Mouse (Mus musculus) urinary bladder, postnatal 14 days (tissue): ENCODE measurements around the gene Lbh.

Source experiments
- DNase-seq: peaks from one replicate; pipeline ENCODE4 v3.0.0; 2021; ENCODE audit warnings: low spot score

Gene Lbh

DNA sequence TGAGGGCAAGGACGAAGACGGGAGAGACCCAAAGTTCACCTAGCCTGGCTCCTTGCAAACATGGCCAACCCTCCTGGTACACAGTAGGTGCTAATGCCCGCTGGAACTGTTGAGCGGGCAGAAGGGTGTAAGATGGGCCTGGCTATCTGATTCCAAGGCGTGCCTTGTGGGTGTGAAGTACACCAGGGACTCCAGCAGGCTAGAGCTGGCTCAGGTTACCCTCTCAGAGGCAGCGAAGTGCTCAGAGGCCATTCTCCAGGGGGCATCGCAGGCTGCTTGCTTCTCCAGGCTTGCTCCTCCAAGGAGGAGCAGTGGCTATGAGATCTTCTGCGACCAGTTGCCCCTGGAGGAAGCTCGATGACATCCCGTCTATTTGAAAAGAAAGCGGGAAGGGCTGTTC is 6.8 kb upstream of the Lbh start:
- no peak for DNase-seq

DNA sequence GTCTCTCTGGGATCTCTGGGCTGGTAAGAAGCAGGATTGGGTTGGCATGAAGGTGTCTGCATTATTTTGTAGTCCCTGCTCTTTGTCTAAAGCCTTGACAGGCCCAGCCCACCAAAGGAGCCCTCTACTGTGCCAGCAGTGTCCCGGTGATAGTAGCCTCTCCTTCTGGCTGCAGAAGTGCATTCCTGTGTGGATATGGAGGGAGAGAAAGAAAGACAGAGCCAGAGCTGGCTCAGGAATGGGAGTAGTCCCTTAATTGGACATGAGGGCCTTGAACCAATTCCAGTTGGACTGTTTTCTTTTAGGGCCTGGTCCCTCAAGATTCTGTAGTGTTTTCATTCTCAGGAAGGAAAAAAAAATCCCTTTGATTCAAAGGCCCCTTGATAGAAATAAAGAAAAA is 6.4 kb upstream of the Lbh start:
- no peak for DNase-seq

DNA sequence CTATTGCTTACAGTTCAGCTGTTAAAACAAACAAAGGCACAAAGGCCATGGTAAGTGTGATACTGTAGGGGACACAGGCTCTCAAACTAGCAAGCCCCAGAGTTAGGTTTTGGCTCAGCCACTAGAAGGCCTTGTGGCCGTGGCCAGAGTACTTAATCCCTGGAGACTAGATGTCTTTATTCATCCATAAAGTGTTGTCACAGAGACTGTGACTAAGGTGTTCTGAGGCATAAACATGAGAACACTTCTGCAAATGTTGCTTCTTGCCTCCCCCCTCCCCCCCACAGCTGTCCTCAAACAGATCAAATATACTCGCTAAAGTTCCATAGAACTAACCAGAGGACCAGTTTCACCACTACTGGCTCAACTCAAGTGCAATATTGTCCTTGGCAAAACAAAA is 4.0 kb upstream of the Lbh start:
- no peak for DNase-seq

DNA sequence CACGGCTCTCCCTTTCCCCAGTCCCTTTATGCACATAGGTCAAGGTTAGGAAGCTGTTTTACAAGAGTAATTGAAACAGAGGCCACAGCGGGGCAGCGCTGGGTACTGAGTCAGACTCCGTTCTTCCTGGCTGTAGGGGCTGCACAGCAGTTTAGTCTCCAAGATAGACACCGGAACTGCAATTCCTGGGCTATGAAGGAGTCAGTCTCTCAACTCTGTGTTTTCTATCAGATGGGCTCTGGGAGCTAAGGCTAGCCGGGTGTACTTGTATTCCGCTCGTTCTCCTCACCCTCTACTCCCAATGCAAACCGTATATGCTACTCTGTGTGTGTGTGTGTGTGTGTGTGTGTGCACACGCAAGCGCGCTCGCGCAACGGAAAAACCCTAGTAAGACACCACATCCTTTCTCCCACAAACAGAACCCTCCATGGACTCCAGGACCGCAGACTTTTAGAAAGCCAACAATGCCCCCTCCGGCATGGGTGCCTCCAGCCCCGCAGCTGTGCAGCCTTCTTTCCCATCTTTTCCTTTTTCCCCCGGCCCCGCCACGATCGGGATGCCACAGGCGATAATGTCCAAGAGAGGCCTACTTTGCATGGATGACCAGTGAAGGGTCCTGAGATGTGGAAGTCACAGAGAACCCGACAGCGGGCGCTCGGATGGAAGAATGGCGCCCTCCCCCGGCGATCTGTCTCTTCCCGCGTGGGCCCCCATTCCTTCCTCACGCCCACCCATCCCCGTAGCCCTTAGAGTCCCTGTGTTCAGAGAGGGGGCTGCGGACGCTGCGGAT is 669 bp upstream of the Lbh start:
- DNase-seq = peak; percentile 65

- peak; percentile 43 for DNase-seq
These were observed 751 bp downstream of the Lbh start for GRCm38 (mm10) chr17:72918571-72919541.

DNA sequence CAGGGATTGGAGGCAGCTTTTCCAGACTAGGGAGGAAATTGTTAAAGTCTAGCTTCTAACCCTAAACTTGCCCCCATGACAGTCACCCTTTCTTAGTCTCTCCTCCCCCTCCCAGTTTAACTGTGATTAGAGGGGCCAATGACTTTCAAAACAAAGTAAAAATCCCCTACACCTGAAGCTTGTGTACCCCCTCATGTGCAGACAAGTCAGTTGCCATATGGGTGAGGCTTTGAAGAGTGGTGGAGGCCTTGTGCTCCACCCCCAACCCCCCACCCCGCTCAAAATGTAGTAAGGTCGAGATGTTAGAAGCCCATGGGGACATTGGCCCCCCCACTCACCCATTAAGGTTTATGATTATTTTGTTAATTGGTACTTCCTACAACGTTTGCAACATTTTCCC is 1.5 kb downstream of the Lbh start:
- no peak for DNase-seq

DNA sequence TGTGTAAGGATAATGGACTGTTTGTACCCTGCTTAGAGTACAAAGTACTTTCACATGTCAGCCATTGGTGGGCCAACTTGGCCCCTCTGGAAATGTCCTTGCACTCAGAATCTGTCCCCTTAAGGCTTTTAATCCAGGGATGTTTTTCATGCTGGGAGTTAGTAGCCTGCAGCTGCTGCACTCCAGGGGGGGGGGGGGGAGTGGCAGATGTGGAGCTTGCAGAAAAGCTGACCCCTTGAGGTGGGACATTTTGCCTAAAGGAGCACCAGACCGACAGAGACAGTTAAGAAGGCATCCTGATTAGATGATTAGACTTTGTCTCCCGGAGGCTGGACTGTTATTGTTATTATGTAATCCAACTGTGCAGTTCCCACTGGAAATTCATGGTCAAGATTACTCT is 2.3 kb downstream of the Lbh start:
- no peak for DNase-seq

GRCm38 (mm10) chr17:72920971-72921370 is 2.9 kb downstream of the Lbh start:
- DNase-seq = no peak

GRCm38 (mm10) chr17:72922206-72922605 is 4.1 kb downstream of the Lbh start:
- no peak for DNase-seq

GRCm38 (mm10) chr17:72923283-72923682 is 5.2 kb downstream of the Lbh start:
- no peak for DNase-seq

GRCm38 (mm10) chr17:72924295-72924694 is 6.2 kb downstream of the Lbh start:
- DNase-seq = no peak

GRCm38 (mm10) chr17:72925111-72925510 is 7.0 kb downstream of the Lbh start:
- no peak for DNase-seq

- DNase-seq = no peak
These were observed 7.9 kb downstream of the Lbh start for GRCm38 (mm10) chr17:72925804-72926617.

GRCm38 (mm10) chr17:72926994-72927393 is 8.9 kb downstream of the Lbh start:
- DNase-seq = no peak

- DNase-seq = no peak
These were observed 15.0 kb downstream of the Lbh start for GRCm38 (mm10) chr17:72933116-72933515.

- no peak for DNase-seq
These were observed 16.0 kb downstream of the Lbh start for GRCm38 (mm10) chr17:72934146-72934545.

DNA sequence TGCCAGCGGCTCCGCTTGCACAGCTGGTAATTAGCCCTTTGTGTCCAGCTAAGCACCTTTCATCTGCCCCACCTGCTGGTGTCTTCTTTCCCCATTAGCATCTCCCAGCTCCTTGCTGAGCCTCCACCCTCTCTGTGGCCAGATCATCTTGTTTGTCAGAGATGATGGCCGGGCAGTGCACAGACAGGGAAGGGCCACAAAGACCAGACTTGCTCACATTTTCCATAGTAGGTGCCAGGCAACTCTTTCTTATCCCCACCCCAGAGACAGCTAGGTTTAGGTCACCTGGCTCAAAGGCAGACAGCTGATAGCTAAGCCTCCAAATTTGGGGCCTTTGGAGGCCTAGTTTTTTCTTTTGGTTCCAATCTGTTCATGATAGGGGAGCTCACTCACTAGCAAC is 16.5 kb downstream of the Lbh start:
- DNase-seq = no peak

GRCm38 (mm10) chr17:72935921-72936320 is 17.8 kb downstream of the Lbh start:
- no peak for DNase-seq

DNA sequence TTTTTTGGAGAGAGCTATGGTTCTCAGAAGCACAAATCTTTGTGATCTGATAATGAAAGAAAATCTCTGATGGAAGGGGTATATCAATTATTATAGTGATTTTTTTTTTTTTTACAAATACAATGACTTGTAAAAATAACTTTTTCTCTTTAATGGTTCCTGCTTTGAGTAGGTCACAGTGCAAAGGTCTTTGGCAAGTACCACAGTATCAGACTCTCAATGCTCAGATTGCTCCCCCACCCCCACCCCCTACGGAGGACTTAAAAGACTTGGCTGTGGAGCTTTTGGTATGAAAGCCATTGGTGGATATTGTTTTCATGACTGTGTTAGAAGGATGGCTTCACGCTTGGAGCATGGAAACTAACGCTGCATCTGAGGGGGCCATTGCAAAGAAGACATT is 18.2 kb downstream of the Lbh start:
- DNase-seq = no peak

GRCm38 (mm10) chr17:72937204-72937603 is 19.1 kb downstream of the Lbh start:
- no peak for DNase-seq

- peak; percentile 55 for DNase-seq
These were observed 20.1 kb downstream of the Lbh start for GRCm38 (mm10) chr17:72938026-72938795.
